Mouse (Mus musculus) lung, postnatal 0 days (tissue): ENCODE results near the gene Gm17571. TPM values are rescaled to one million over a fixed set of nuclear protein-coding genes. Genes with fewer than 3 reads are reported as not detected.

Source experiments
- ATAC-seq: fragments of 200-750 bp; cut with Nextera tagmentation; 2 replicates; pipeline ENCODE4 v1.8.0; 2017; ENCODE audit warnings: moderate library complexity
- DNase-seq: peaks from one replicate; pipeline ENCODE4 v3.0.0-alpha.2; 2016; ENCODE audit warnings: low spot score
- H3K27ac ChIP-seq: fragments of 300-500 bp; sonication (generic); 2 replicates; pipeline ENCODE4 v1.5.1; 2014; ENCODE audit warnings: antibody characterized with exemption, mild to moderate bottlenecking, low read length, mixed read lengths
- H3K27me3 ChIP-seq: fragments of 300-500 bp; sonication (generic); replicated peaks from 2 replicates; pipeline ENCODE4 v1.6.1; 2014; ENCODE audit warnings: low read length, mixed read lengths; ENCODE audit not compliant: insufficient read depth
- H3K36me3 ChIP-seq: fragments of 300-500 bp; sonication (generic); 2 replicates; pipeline ENCODE4 v1.6.1; 2014; ENCODE audit warnings: low read length, mixed read lengths; ENCODE audit not compliant: insufficient read depth
- H3K4me1 ChIP-seq: fragments of 300-500 bp; sonication (generic); 2 replicates; pipeline ENCODE4 v1.6.1; 2014; ENCODE audit warnings: antibody characterized with exemption, low read depth, low read length, mixed read lengths; ENCODE audit not compliant: insufficient read depth
- H3K4me2 ChIP-seq: fragments of 300-500 bp; sonication (generic); replicated peaks from 2 replicates; pipeline ENCODE4 v1.6.1; 2014; ENCODE audit warnings: low read depth, mild to moderate bottlenecking, low read length, moderate library complexity, mixed read lengths
- H3K4me3 ChIP-seq: fragments of 300-500 bp; sonication (generic); 2 replicates; pipeline ENCODE4 v1.5.1; 2014; ENCODE audit warnings: low read depth, low read length
- H3K9ac ChIP-seq: fragments of 300-500 bp; sonication (generic); replicated peaks from 2 replicates; pipeline ENCODE4 v1.6.1; 2014; ENCODE audit warnings: low read depth, mild to moderate bottlenecking
- H3K9me3 ChIP-seq: fragments of 300-500 bp; sonication (generic); 2 replicates; pipeline ENCODE4 v1.6.1; 2016; ENCODE audit warnings: low read length, mixed read lengths
- CTCF ChIP-seq: IDR thresholded peaks from 2 replicates; pipeline ENCODE4 v1.5.1; 2016; ENCODE audit warnings: antibody characterized with exemption, mild to moderate bottlenecking
- EP300 ChIP-seq: IDR thresholded peaks from 2 replicates; pipeline ENCODE4 v1.6.1; 2016; ENCODE audit warnings: antibody characterized with exemption, mild to moderate bottlenecking, control low read depth
- WGBS: fragments of 180-500 bp; shearing (Covaris S2); extraction: QIAGEN DNeasy Blood & Tissue Kit; methylation state at CpG from one replicate; pipeline ENCODE4 v1.1.7; 2014; 5-methylcytosine and 5-hydroxymethylcytosine counted together
- polyA plus RNA-seq: library from polyadenylated mRNA; unstranded; fragments of >200 nt; fragmentation: Nextera tagmentation; extraction: Ambion mirVana; gene quantifications from 2 replicates; pipeline ENCODE4 v1.2.1, GENCODE M21; 2015

The Gm17571 gene
- polyA plus RNA-seq, 1 experiment from 2014 or later = not detected

GRCm38 (mm10) chr9:13468778-13469177, 22.2 kb upstream of the Gm17571 start:
- Histone ChIP-seq H3K9ac (no peak overlapping the region), H3K4me2 (no peak overlapping the region), H3K36me3 (no peaks in the 10 kb centered on the region), H3K27me3 (no peaks in the 10 kb centered on the region), H3K27ac (0 out of 2 replicates have a peak overlapping the region, but pooled peaks have one; percentile 23), H3K9me3 (no peaks in the 10 kb centered on the region), H3K4me3 (no peak overlapping the region), H3K4me1 (peaks cover 9% of the 10 kb centered on the region; the same call in 1 of the 2 replicates)
- 0 out of 2 replicates have a peak, but pooled peaks have one; percentile 10 for TF ChIP-seq CTCF
- TF ChIP-seq EP300 = no peak
- 58% methylated on average over 6 of the region's 6 CpGs for WGBS
- ATAC-seq (no peak; the same call in 1 of the 2 replicates), DNase-seq (no peak)

GRCm38 (mm10) chr9:13467745-13468144, 21.2 kb upstream of the Gm17571 start:
- Histone ChIP-seq H3K4me1 (peaks cover 9% of the 10 kb centered on the region; the same call in 1 of the 2 replicates), H3K9ac (no peak overlapping the region), H3K4me2 (no peak overlapping the region), H3K36me3 (no peaks in the 10 kb centered on the region), H3K27ac (no peak overlapping the region), H3K4me3 (no peak overlapping the region), H3K27me3 (no peaks in the 10 kb centered on the region), H3K9me3 (no peaks in the 10 kb centered on the region)
- no peak for DNase-seq
- 85% methylated on average over 7 of the region's 7 CpGs for WGBS
- ATAC-seq = no peak
- TF ChIP-seq EP300 = no peak
- no peak for TF ChIP-seq CTCF

GRCm38 (mm10) chr9:13466816-13467215, 20.3 kb upstream of the Gm17571 start:
- Histone ChIP-seq H3K4me1 (peaks cover 9% of the 10 kb centered on the region; the same call in 1 of the 2 replicates), H3K4me2 (no peak overlapping the region), H3K36me3 (no peaks in the 10 kb centered on the region), H3K4me3 (no peak overlapping the region), H3K9me3 (no peaks in the 10 kb centered on the region), H3K27ac (0 out of 2 replicates have a peak overlapping the region, but pooled peaks have one; percentile 4), H3K9ac (no peak overlapping the region), H3K27me3 (no peaks in the 10 kb centered on the region)
- DNase-seq (no peak), ATAC-seq (no peak)
- TF ChIP-seq EP300 (no peak), CTCF (no peak)
- WGBS = 77% methylated on average over 10 of the region's 10 CpGs

DNA sequence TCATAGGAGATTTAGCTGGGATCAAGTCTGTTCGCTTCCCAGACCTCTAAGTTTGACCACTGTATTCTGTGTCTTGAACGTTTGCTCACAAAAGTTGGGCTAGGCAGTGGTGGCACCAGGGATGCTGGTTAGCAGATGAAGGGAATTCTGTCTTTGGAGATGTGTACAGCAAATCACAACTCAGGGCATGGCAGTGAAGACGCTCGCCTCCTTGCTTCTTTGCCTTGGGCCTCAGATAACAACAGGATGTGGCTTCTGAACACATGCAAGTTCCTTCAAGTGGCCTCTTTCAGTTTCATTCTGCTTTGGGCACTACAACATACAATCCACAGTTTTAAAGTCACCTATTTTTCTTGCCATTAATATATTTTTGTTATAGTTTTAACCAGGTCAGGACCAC, 19.8 kb upstream of the Gm17571 start:
- DNase-seq = peak; percentile 42
- 0 out of 2 replicates have a peak overlapping the region, but pooled peaks have one; percentile 4 for H3K27ac ChIP-seq

DNA sequence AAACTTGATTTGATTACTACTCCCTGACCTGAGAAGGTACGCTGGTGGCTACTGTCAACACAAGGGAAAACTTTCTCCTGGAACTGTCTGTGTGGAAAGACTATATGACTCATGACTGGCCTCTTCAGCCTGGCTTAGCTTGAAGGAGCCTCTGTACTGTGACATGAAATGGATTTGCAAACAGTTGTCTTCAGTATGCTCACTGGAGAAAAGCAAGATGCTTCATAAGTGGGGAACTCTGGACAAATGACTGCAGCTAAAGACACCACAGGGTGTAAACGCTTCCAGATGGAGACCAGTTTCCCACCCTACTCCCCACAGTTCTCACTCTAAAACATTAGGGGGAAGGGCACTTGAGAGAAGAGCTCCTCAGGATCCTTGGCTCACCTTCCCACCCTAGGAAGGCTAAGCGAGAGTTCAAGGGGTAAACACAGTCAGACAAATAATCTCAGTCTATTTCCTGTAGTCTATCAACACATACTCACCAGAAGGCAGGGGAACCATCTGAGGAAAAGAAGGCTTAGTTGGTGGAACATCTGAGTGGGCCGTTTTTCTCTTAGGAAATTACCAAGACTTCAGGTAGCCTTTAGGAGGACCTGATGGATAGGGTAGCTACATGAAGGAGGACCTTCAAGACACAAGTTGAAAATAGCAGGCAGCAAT, 18.9 kb upstream of the Gm17571 start:
- 48% methylated on average over 4 of the region's 4 CpGs for WGBS
- Histone ChIP-seq H3K27ac (peak overlapping the region; percentile 34; the same call in 1 of the 2 replicates), H3K4me2 (no peak overlapping the region), H3K9me3 (no peaks in the 10 kb centered on the region), H3K36me3 (no peaks in the 10 kb centered on the region), H3K27me3 (no peaks in the 10 kb centered on the region), H3K4me1 (peaks cover 9% of the 10 kb centered on the region; the same call in 1 of the 2 replicates), H3K4me3 (no peak overlapping the region), H3K9ac (no peak overlapping the region)
- DNase-seq = no peak
- TF ChIP-seq EP300 (no peak), CTCF (no peak)
- ATAC-seq = no peak

More for the DNA sequence above, 19.8 kb upstream of the Gm17571 start:
- WGBS = 65% methylated on average over 4 of the region's 4 CpGs
- no peak overlapping the region for H3K4me3 ChIP-seq
- TF ChIP-seq EP300 (no peak), CTCF (no peak)
- H3K27me3 ChIP-seq = no peaks in the 10 kb centered on the region
- H3K4me2 ChIP-seq = no peak overlapping the region
- no peak for ATAC-seq
- H3K36me3 ChIP-seq = no peaks in the 10 kb centered on the region
- no peaks in the 10 kb centered on the region for H3K9me3 ChIP-seq
- peaks cover 9% of the 10 kb centered on the region; the same call in 1 of the 2 replicates for H3K4me1 ChIP-seq
- no peak overlapping the region for H3K9ac ChIP-seq

DNA sequence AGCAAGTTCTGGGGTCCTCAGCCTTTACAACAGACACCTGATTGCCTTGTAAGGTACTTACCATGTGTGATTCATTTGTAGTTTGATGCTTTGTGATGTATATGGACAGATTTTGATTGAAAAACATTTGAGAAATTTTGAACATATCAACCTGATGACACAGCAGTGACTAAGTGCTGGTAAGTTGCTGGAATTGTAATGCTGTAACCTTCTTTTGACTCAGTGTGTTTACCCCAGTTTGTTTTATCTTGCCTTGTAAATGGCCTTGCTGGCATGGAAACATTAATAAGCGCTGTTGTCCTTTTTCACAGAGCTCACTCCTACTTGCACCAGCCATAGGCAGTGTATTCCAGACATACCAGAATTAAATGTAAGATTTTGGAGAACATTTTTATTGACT, 14.4 kb upstream of the Gm17571 start:
- Histone ChIP-seq H3K27ac (no peak overlapping the region), H3K27me3 (no peaks in the 10 kb centered on the region), H3K4me2 (no peak overlapping the region), H3K36me3 (no peaks in the 10 kb centered on the region), H3K9me3 (no peaks in the 10 kb centered on the region), H3K4me3 (no peak overlapping the region), H3K4me1 (peaks cover 10% of the 10 kb centered on the region; the same call in 1 of the 2 replicates), H3K9ac (no peak overlapping the region)
- TF ChIP-seq CTCF (no peak), EP300 (no peak)
- no peak for DNase-seq
- WGBS = 92% methylated on average over 1 of the region's 1 CpGs
- ATAC-seq = no peak
